Mouse (Mus musculus) kidney, embryonic 14.5 days (tissue): Measurements from ENCODE around the gene Gorab. TPM values are rescaled to one million over a fixed set of nuclear protein-coding genes. Genes with fewer than 3 reads are reported as not detected.

ENCODE experiments used
- ATAC-seq: fragments of 200-750 bp; cut with Nextera tagmentation; 2 replicates; pipeline ENCODE4 v1.8.0; 2017; ENCODE audit warnings: moderate number of reproducible peaks, mild to moderate bottlenecking, moderate TSS enrichment, moderate library complexity; ENCODE audit not compliant: low FRiP score, low TSS enrichment
- H3K27ac ChIP-seq: fragments of 300-500 bp; sonication (generic); 2 replicates; pipeline ENCODE4 v1.5.1; 2014; ENCODE audit warnings: low read depth, mild to moderate bottlenecking, low read length, moderate library complexity, mixed read lengths
- H3K27me3 ChIP-seq: fragments of 300-500 bp; sonication (generic); 2 replicates; pipeline ENCODE4 v1.6.1; 2014; ENCODE audit warnings: mild to moderate bottlenecking, low read length; ENCODE audit not compliant: control insufficient read depth, insufficient read depth
- H3K36me3 ChIP-seq: fragments of 300-500 bp; sonication (generic); 2 replicates; pipeline ENCODE4 v1.6.1; 2014; ENCODE audit warnings: low read length, mixed read lengths; ENCODE audit not compliant: control insufficient read depth, insufficient read depth
- H3K4me1 ChIP-seq: fragments of 300-500 bp; sonication (generic); 2 replicates; pipeline ENCODE4 v1.6.1; 2014; ENCODE audit warnings: low read length, mixed read lengths; ENCODE audit not compliant: control insufficient read depth, insufficient read depth
- H3K4me2 ChIP-seq: fragments of 300-500 bp; sonication (generic); replicated peaks from 2 replicates; pipeline ENCODE4 v1.6.1; 2014; ENCODE audit warnings: low read depth, mild to moderate bottlenecking, low read length
- H3K4me3 ChIP-seq: fragments of 300-500 bp; sonication (generic); 2 replicates; pipeline ENCODE4 v1.5.1; 2014; ENCODE audit warnings: mild to moderate bottlenecking, low read length
- H3K9ac ChIP-seq: fragments of 300-500 bp; sonication (generic); 2 replicates; pipeline ENCODE4 v1.6.1; 2014; ENCODE audit warnings: low read depth, mild to moderate bottlenecking, low read length, moderate library complexity
- H3K9me3 ChIP-seq: fragments of 300-500 bp; sonication (generic); 2 replicates; pipeline ENCODE4 v1.6.1; 2016; ENCODE audit warnings: low read length; ENCODE audit not compliant: control insufficient read depth
- WGBS: fragments of 180-500 bp; shearing (Covaris S2); extraction: QIAGEN DNeasy Blood & Tissue Kit; methylation state at CpG from one replicate; pipeline ENCODE4 v1.1.7; 2014; 5-methylcytosine and 5-hydroxymethylcytosine counted together
- polyA plus RNA-seq: library from polyadenylated mRNA; unstranded; fragments of >200 nt; fragmentation: Nextera tagmentation; extraction: Ambion mirVana; gene quantifications from 2 replicates; pipeline ENCODE4 v1.2.1, GENCODE M21; 2014

Gorab gene
- polyA plus RNA-seq, 1 experiment from 2014 or later: 23.2 TPM

- H3K4me3 ChIP-seq: no peak overlapping the region
- no peak overlapping the region for H3K4me2 ChIP-seq
- H3K9me3 ChIP-seq: no peaks in the 10 kb centered on the region
- H3K27me3 ChIP-seq: no peaks in the 10 kb centered on the region
- ATAC-seq: 0 out of 2 replicates have a peak, but pooled peaks have one; percentile 24
- H3K4me1 ChIP-seq: no peaks in the 10 kb centered on the region; the same call in 1 of the 2 replicates
- H3K36me3 ChIP-seq: no peaks in the 10 kb centered on the region
- WGBS: 57% methylated on average over 5 of the region's 5 CpGs
- no peak overlapping the region for H3K9ac ChIP-seq
- H3K27ac ChIP-seq: no peak overlapping the region
Observed at GRCm38 (mm10) chr1:163361376-163361775, 42.1 kb downstream of the Gorab start.

DNA sequence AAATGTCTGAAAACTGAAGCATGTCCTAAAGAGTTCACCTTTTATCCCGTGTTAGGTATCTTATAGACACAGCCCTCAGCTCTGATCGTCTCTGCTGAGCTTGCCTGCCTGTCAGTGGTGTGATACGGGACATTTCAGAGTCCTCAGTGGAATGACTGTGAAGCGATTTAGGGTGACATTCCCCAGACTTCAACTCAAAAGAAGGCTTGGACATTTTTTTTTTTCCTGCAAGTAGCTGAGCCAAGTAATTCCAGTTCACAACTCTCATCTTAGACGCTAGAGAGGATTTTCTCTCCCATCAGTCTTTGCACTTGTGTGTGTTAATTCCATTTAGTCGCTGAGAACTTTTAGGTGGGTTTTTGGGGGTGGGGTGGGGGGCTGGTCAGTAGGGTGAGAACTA is 42.7 kb downstream of the Gorab start:
- Histone ChIP-seq H3K4me2 (no peak overlapping the region), H3K4me3 (no peak overlapping the region), H3K4me1 (peaks cover 4% of the 10 kb centered on the region; the same call in 1 of the 2 replicates), H3K27ac (no peak overlapping the region), H3K9me3 (no peaks in the 10 kb centered on the region), H3K27me3 (no peaks in the 10 kb centered on the region), H3K9ac (no peak overlapping the region), H3K36me3 (no peaks in the 10 kb centered on the region)
- no peak for ATAC-seq
- 57% methylated on average over 6 of the region's 6 CpGs for WGBS

DNA sequence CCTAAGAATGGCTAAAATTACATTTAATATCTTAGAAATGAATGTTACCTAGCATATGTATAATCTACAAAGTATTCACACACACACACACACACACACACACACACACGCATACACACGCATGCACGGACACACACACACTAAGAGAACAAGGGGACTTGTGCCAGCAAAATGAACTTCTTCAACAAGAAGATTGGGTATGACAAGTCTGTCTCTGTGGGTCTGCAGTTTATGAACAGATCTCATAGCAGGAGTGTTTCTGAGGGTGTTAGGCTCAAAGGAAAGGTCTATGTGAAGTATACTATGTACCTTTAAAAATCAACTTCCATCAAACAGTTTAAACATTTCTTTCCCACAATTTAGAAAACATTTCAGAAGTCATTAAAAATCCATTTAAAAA is 43.9 kb downstream of the Gorab start:
- Histone ChIP-seq H3K36me3 (no peaks in the 10 kb centered on the region), H3K27ac (no peak overlapping the region), H3K27me3 (no peaks in the 10 kb centered on the region), H3K4me2 (no peak overlapping the region), H3K4me1 (peaks cover 7% of the 10 kb centered on the region; the same call in 1 of the 2 replicates), H3K4me3 (no peak overlapping the region), H3K9me3 (no peaks in the 10 kb centered on the region), H3K9ac (no peak overlapping the region)
- ATAC-seq: no peak
- 94% methylated on average over 3 of the region's 3 CpGs for WGBS

GRCm38 (mm10) chr1:163358165-163358564 is 45.3 kb downstream of the Gorab start:
- 30% methylated on average over 7 of the region's 7 CpGs for WGBS
- Histone ChIP-seq H3K9me3 (no peaks in the 10 kb centered on the region), H3K4me2 (no peak overlapping the region), H3K27me3 (no peaks in the 10 kb centered on the region), H3K9ac (no peak overlapping the region), H3K4me3 (no peak overlapping the region), H3K36me3 (no peaks in the 10 kb centered on the region), H3K27ac (no peak overlapping the region), H3K4me1 (peaks cover 7% of the 10 kb centered on the region; the same call in 1 of the 2 replicates)
- ATAC-seq: no peak

DNA sequence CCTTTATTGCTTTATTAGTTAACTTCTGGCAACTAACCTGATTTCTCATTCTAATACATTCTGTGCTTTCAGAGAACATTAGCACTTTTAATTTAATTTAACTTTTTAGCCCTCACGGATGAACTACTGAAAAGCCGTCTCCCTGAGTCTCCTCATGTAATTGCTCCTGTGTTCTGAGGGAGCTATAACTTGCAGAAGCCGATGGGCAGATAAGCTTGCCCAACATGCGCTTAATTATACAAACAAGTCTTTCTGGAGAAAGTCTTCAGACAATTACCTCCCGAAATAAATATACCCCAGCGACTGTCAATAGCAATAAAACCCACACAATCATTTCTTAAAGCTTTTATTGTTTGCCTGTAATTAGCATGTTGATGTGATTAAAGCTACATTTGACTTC is 45.7 kb downstream of the Gorab start:
- no peaks in the 10 kb centered on the region for H3K36me3 ChIP-seq
- H3K4me1 ChIP-seq: peaks cover 7% of the 10 kb centered on the region; the same call in 1 of the 2 replicates
- no peak overlapping the region for H3K27ac ChIP-seq
- WGBS: 23% methylated on average over 6 of the region's 6 CpGs
- H3K9me3 ChIP-seq: no peaks in the 10 kb centered on the region
- H3K27me3 ChIP-seq: no peaks in the 10 kb centered on the region
- H3K9ac ChIP-seq: no peak overlapping the region
- H3K4me2 ChIP-seq: no peak overlapping the region
- no peak overlapping the region for H3K4me3 ChIP-seq
- no peak for ATAC-seq

DNA sequence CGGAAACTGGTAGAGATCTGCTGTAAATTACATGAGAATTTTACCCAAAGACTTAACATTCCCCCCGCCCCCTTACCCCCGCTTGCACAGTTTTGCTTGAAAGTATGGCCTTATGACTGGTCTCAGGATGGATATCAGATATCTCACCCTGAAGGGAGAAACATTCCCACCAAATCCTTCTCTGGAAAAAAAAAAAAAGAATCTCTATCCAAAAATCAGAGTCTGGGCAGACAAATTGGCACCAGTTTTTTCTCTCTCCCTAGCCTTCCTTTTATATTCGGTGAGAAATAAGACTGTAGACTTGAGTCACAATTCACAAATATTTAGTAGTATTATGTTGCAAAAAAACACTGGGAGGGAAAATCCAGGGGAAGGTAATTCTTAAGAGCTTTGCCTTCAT is 47.3 kb downstream of the Gorab start:
- Histone ChIP-seq H3K9me3 (no peaks in the 10 kb centered on the region), H3K27me3 (no peaks in the 10 kb centered on the region), H3K4me1 (peaks cover 7% of the 10 kb centered on the region; the same call in 1 of the 2 replicates), H3K9ac (no peak overlapping the region), H3K36me3 (no peaks in the 10 kb centered on the region), H3K4me3 (no peak overlapping the region), H3K4me2 (no peak overlapping the region), H3K27ac (no peak overlapping the region)
- no peak for ATAC-seq
- 22% methylated on average over 4 of the region's 4 CpGs for WGBS

DNA sequence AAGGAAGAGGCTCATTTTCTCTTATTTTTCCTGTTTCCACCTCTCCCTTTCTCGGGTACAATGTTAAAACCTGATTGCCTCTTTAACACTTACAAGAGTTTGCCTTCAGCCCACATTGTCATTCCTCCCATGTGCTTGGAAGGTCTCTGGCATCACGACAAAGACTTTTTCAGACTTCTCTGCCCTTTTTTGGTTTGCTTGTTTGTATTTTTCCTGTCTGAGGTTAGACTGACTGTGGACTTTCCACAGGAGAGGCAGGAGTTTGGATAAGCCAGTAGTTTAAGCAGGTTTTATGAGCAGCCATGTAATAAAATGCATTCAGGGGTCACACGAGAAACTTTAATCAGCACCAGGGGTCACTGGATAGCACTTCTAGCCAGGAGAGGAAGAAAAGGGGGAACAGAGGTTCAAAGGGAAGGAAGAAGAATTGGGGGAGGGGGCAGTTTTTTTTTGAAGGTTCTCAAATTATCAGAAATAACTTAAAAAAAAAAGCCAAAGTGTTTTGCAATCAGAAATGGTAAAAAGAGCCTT is 47.8 kb downstream of the Gorab start:
- no peak for ATAC-seq
- Histone ChIP-seq H3K9me3 (no peaks in the 10 kb centered on the region), H3K27me3 (no peaks in the 10 kb centered on the region), H3K4me2 (no peak overlapping the region), H3K4me3 (no peak overlapping the region), H3K9ac (no peak overlapping the region), H3K36me3 (no peaks in the 10 kb centered on the region), H3K27ac (no peak overlapping the region), H3K4me1 (peaks cover 7% of the 10 kb centered on the region; the same call in 1 of the 2 replicates)
- 5% methylated on average over 3 of the region's 3 CpGs for WGBS

GRCm38 (mm10) chr1:163350988-163351387 is 52.5 kb downstream of the Gorab start:
- no peak overlapping the region for H3K27ac ChIP-seq
- no peaks in the 10 kb centered on the region for H3K27me3 ChIP-seq
- no peak overlapping the region for H3K4me3 ChIP-seq
- 91% methylated on average over 3 of the region's 3 CpGs for WGBS
- H3K36me3 ChIP-seq: no peaks in the 10 kb centered on the region
- H3K9me3 ChIP-seq: no peaks in the 10 kb centered on the region
- peaks cover 5% of the 10 kb centered on the region; the same call in 1 of the 2 replicates for H3K4me1 ChIP-seq
- no peak for ATAC-seq
- no peak overlapping the region for H3K9ac ChIP-seq
- no peak overlapping the region for H3K4me2 ChIP-seq

DNA sequence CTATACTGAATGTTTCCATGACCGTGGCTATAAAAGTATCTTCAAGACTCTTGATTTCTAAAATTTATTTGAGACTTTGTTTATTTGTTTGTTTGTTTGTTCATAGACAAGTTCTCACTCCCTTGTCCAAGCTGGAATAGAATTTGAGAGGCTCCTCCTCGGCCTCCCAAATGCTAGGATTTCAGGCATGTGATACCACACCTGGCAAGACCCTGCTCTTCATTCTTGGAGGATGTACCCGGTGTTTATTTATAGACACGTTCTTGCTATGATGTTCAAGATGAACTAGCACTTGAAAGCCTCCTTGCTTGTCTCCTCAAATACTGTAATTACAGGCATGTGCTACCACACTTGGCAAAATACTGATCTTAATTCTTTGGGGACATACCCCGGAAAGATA is 57.9 kb downstream of the Gorab start:
- Histone ChIP-seq H3K36me3 (no peaks in the 10 kb centered on the region), H3K9me3 (no peaks in the 10 kb centered on the region)
- ATAC-seq: no peak

More for the DNA sequence above, 57.9 kb downstream of the Gorab start:
- no peak overlapping the region for H3K9ac ChIP-seq
- no peak overlapping the region for H3K27ac ChIP-seq
- WGBS: 74% methylated on average over 5 of the region's 5 CpGs
- H3K27me3 ChIP-seq: no peaks in the 10 kb centered on the region
- no peak overlapping the region for H3K4me3 ChIP-seq
- H3K4me1 ChIP-seq: no peaks in the 10 kb centered on the region
- H3K4me2 ChIP-seq: no peak overlapping the region
